Mouse (Mus musculus) hindbrain, embryonic 10.5 days (tissue): Measurements from ENCODE around the gene Speg. TPM values are rescaled to one million over a fixed set of nuclear protein-coding genes. Genes with fewer than 3 reads are reported as not detected.

Experiments used
- polyA plus RNA-seq: library from polyadenylated mRNA; unstranded; fragments of >200 nt; fragmentation: Nextera tagmentation; extraction: Ambion mirVana; gene quantifications from 2 replicates; pipeline ENCODE4 v1.2.1, GENCODE M21; 2016

The Speg gene
- polyA plus RNA-seq, 1 experiment from 2014 or later: 20.2 TPM

Other genes starting within 250 kb of the Speg start
- not detected in 2 replicates for gene Slc23a3, start 241.4 kb upstream of the Speg start, polyA plus RNA-seq
- 53.5 and 67.2 TPM in 2 replicates for gene Cnppd1, start 232.6 kb upstream of the Speg start, polyA plus RNA-seq
- gene Retreg2, start 232.5 kb upstream of the Speg start, polyA plus RNA-seq: 46.0 and 63.4 TPM in 2 replicates
- 38.0 and 43.8 TPM in 2 replicates for gene Zfand2b, start 206.7 kb upstream of the Speg start, polyA plus RNA-seq
- gene Abcb6, start 194.9 kb upstream of the Speg start, polyA plus RNA-seq: 32.6 and 35.7 TPM in 2 replicates
- 21.6 and 23.8 TPM in 2 replicates for gene Ankzf1, start 183.1 kb upstream of the Speg start, polyA plus RNA-seq
- 23.1 and 32.1 TPM in 2 replicates for gene Atg9a, start 183.1 kb upstream of the Speg start, polyA plus RNA-seq
- gene Glb1l, start 164.5 kb upstream of the Speg start, polyA plus RNA-seq: 14.5 and 19.9 TPM in 2 replicates
- 143 and 153 TPM in 2 replicates for gene Stk16, start 164.5 kb upstream of the Speg start, polyA plus RNA-seq
- gene Tuba4a, start 155.4 kb upstream of the Speg start, polyA plus RNA-seq: 10.8 and 19.4 TPM in 2 replicates
- gene A630095N17Rik, start 143.2 kb upstream of the Speg start, polyA plus RNA-seq: not detected in 2 replicates
- gene Dnajb2, start 138.9 kb upstream of the Speg start, polyA plus RNA-seq: 28.9 and 37.5 TPM in 2 replicates
- 3.9 and 7.9 TPM in 2 replicates for gene Ptprn, start 110.8 kb upstream of the Speg start, polyA plus RNA-seq
- gene Resp18, start 96.9 kb upstream of the Speg start, polyA plus RNA-seq: 7.5 and 22.3 TPM in 2 replicates
- gene Dnpep, start 57.3 kb upstream of the Speg start, polyA plus RNA-seq: 154 and 199 TPM in 2 replicates
- 3.8 and 4.5 TPM in 2 replicates for gene Des, start 15.0 kb upstream of the Speg start, polyA plus RNA-seq
- gene Gmppa, start 60.6 kb downstream of the Speg start, polyA plus RNA-seq: 62.3 and 91.2 TPM in 2 replicates
- gene Asic4, start 75.1 kb downstream of the Speg start, polyA plus RNA-seq: 3.8 and 9.3 TPM in 2 replicates
- 25.1 and 29.8 TPM in 2 replicates for gene Chpf, start 104.0 kb downstream of the Speg start, polyA plus RNA-seq
- 8.6 and 20.4 TPM in 2 replicates for gene Tmem198, start 104.2 kb downstream of the Speg start, polyA plus RNA-seq
- gene Obsl1, start 131.2 kb downstream of the Speg start, polyA plus RNA-seq: 37.9 and 44.2 TPM in 2 replicates
- gene Inha, start 131.8 kb downstream of the Speg start, polyA plus RNA-seq: 2.7 TPM in 2 replicates
- gene Stk11ip, start 146.2 kb downstream of the Speg start, polyA plus RNA-seq: 29.6 and 30.0 TPM in 2 replicates
- 13.2 and 19.8 TPM in 2 replicates for gene Slc4a3, start 171.0 kb downstream of the Speg start, polyA plus RNA-seq